Mouse (Mus musculus) Muller cell, postnatal 12 days (primary cell): ENCODE results near the gene Gm29797.

Experiments
- DNase-seq: peaks from one replicate; pipeline ENCODE4 v3.0.0-alpha.2; 2015; ENCODE audit errors: inconsistent ontology term

Gm29797 gene

GRCm38 (mm10) chr2:181696801-181697420, 40.1 kb downstream of the Gm29797 start:
- DNase-seq: no peak

- no peak for DNase-seq
Observed at GRCm38 (mm10) chr2:181698241-181698640, 41.4 kb downstream of the Gm29797 start, which contains the start of gene Lkaaear1. Gene Lkaaear1 (minus strand): TSS chr2:181698442.

- DNase-seq: peak; percentile 13
Observed at GRCm38 (mm10) chr2:181706668-181707067, 49.8 kb downstream of the Gm29797 start.
